Mouse (Mus musculus): Measurements from ENCODE around the gene Gap43. TPM values are rescaled to one million over a fixed set of nuclear protein-coding genes. Genes with fewer than 3 reads are reported as not detected.

The Gap43 gene
- total and polyA plus RNA-seq, 3 experiments, result not detected

DNA sequence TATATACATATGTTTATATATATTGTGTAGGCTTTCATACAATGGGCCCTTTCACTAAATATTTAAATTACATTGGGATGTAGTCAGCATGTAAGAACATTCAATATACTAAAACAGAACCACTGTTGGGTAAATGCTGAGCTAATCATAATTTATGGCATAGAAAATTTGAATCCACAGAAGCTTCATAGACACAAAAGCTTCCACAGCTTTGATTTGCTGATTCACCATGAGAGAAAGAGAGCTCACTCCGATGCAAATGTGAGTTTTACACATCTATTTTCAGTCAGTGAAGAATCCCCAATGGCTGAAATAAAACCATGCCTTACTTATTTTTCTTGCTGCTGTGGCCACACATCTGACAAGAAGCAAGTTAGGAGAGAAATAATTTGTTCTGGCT lies 69.2 kb downstream of the Gap43 start:
- dilution Hi-C loops (cut with MboI; ENCODE audit: extremely low pct_ligation_motif_present, extremely low pct_unique_long_range_greater_than_20kb, low sequenced_read_pairs) (no loop called here), in situ Hi-C loops (cut with MboI; ENCODE audit: low pct_ligation_motif_present, low pct_unique_long_range_greater_than_20kb, low sequenced_read_pairs) (no loop called here)
- Histone ChIP-seq H3K4me3 (replicated peaks in 1 of 3; ENCODE audit: low read depth in 2 of 3, low read length in 2 of 3, poor library complexity in 1 of 3) (no peak overlapping the region), H3K9me3 (replicated peaks; ENCODE audit: low read length) (no peaks in the 10 kb centered on the region), H3K9ac (ENCODE audit: insufficient read depth, low read depth) (no peak overlapping the region), H3K27ac (ENCODE audit: insufficient read depth, low read depth) (no peak overlapping the region), H3K79me2 (replicated peaks; ENCODE audit: control insufficient read depth, extremely low read depth, insufficient read depth, poor library complexity, severe bottlenecking) (no peaks in the 10 kb centered on the region), H3K27me3 (replicated peaks) (no peaks in the 10 kb centered on the region), H3K4me2 (ENCODE audit: insufficient read depth, low read depth, poor library complexity, severe bottlenecking) (no peak overlapping the region), H3K36me3 (replicated peaks in 1 of 2; ENCODE audit: control insufficient read depth in 1 of 2, insufficient read depth in 1 of 2, low read length in 1 of 2) (no peaks in the 10 kb centered on the region), H3K4me1 (ENCODE audit: control insufficient read depth in 1 of 2, insufficient read depth in 2 of 2) (peaks cover 0 to 5% of the 10 kb centered on the region in 2 experiments; a peak in 1 of 4 replicates)
- TF ChIP-seq MAZ (IDR thresholded peaks at IDR 0.05; ENCODE audit: low read depth, low read length) (no peak), MAFK (IDR thresholded peaks at IDR 0.05; ENCODE audit: insufficient replicate concordance, low read length) (peak; percentile 72)
- DNase-seq (ENCODE audit: extremely low read depth), result no peak

DNA sequence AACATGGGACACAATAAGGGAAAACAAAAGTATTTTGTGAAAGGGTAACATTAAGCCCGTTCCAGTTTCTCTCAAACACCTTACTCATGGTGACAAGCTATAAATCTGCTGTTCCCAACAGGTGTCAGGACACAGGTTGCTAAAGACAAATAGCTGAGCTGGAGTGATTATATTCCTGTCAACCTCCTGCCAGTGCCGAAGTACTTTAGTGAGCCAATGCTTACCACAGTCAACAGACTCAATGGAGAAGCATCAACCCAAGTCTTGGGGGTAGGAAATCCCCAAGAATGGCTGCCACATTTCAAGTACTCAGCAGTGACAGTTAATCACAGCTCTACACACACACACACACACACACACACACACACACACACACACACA lies 70.9 kb downstream of the Gap43 start:
- H3K4me3 ChIP-seq (replicated peaks in 1 of 3; ENCODE audit: low read depth in 2 of 3, low read length in 2 of 3, poor library complexity in 1 of 3), result no peak overlapping the region
- no peaks in the 10 kb centered on the region for H3K27me3 ChIP-seq (replicated peaks)
- H3K9me3 ChIP-seq (replicated peaks; ENCODE audit: low read length), result no peaks in the 10 kb centered on the region
- in situ Hi-C loops (cut with MboI; ENCODE audit: low pct_ligation_motif_present, low pct_unique_long_range_greater_than_20kb, low sequenced_read_pairs) (no loop called here), dilution Hi-C loops (cut with MboI; ENCODE audit: extremely low pct_ligation_motif_present, extremely low pct_unique_long_range_greater_than_20kb, low sequenced_read_pairs) (no loop called here)
- TF ChIP-seq SMC3 (IDR thresholded peaks at IDR 0.05; ENCODE audit: low read depth, low read length) (no peak), RAD21 (IDR thresholded peaks at IDR 0.05; ENCODE audit: low read depth, low read length) (no peak), TCF12 (IDR thresholded peaks at IDR 0.05; ENCODE audit: low read depth, low read length) (no peak), UBTF (IDR thresholded peaks at IDR 0.05; ENCODE audit: low read depth, low read length) (no peak), CHD1 (IDR thresholded peaks at IDR 0.05; ENCODE audit: low read depth, low read length) (no peak)
- peaks cover 0 to 10% of the 10 kb centered on the region in 2 experiments; a peak in 2 of 4 replicates for H3K4me1 ChIP-seq (ENCODE audit: control insufficient read depth in 1 of 2, insufficient read depth in 2 of 2)
- DNase-seq (ENCODE audit: extremely low read depth), result no peak
- H3K4me2 ChIP-seq (ENCODE audit: insufficient read depth, low read depth, poor library complexity, severe bottlenecking), result no peak overlapping the region
- no peaks in the 10 kb centered on the region for H3K36me3 ChIP-seq (replicated peaks in 1 of 2; ENCODE audit: control insufficient read depth in 1 of 2, insufficient read depth in 1 of 2, low read length in 1 of 2)
- no peaks in the 10 kb centered on the region for H3K79me2 ChIP-seq (replicated peaks; ENCODE audit: control insufficient read depth, extremely low read depth, insufficient read depth, poor library complexity, severe bottlenecking)
- no peak overlapping the region for H3K27ac ChIP-seq (ENCODE audit: insufficient read depth, low read depth)
- H3K9ac ChIP-seq (ENCODE audit: insufficient read depth, low read depth), result no peak overlapping the region

DNA sequence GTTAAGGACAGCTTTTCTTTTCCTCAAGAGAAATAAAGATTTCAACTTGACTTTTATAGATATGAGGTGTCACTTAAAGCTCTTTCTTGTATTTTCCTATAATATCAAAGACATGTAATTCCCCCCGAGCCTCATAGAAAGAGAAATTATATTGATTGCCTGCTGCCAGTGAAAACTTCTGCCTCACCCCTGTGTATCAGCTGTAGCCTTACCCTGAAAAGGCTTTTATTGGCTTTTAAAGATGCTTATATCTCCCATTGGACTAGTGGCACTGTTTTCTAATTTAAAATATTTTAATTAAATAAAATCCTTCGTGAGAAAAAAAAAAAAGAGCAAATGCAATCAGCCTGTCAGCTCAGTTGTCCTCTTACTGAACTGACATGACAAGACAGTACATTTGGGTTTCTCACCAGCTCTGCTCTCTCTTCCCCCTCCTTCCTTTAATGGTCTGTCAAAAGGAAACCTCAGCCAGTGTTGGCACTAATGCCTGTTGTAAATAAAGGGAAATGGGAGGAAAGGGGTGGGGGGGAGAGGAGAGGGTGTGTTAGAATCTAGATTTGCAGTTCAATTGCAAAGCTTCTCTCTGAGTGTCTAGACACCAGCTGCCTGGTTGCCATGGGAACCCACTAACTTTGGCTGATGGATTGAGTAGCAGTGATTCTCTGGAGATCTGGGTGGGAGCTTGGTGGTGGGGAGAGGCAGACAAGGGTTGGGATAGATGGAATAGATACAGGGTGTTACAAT lies 71.4 kb downstream of the Gap43 start:
- H3K27me3 ChIP-seq (replicated peaks), result no peaks in the 10 kb centered on the region
- no peaks in the 10 kb centered on the region for H3K36me3 ChIP-seq (replicated peaks in 1 of 2; ENCODE audit: control insufficient read depth in 1 of 2, insufficient read depth in 1 of 2, low read length in 1 of 2)
- in situ Hi-C loops (cut with MboI; ENCODE audit: low pct_ligation_motif_present, low pct_unique_long_range_greater_than_20kb, low sequenced_read_pairs), result no loop called here
- no peak for DNase-seq (ENCODE audit: extremely low read depth)
- dilution Hi-C loops (cut with MboI; ENCODE audit: extremely low pct_ligation_motif_present, extremely low pct_unique_long_range_greater_than_20kb, low sequenced_read_pairs), result no loop called here
- no peak overlapping the region for H3K4me2 ChIP-seq (ENCODE audit: insufficient read depth, low read depth, poor library complexity, severe bottlenecking)
- no peak overlapping the region for H3K9ac ChIP-seq (ENCODE audit: insufficient read depth, low read depth)
- TF ChIP-seq CHD2 (IDR thresholded peaks at IDR 0.05; ENCODE audit: low read length), result no peak
- TF ChIP-seq TCF12 (IDR thresholded peaks at IDR 0.05; ENCODE audit: low read depth, low read length), result no peak
- TF ChIP-seq MXI1 (IDR thresholded peaks at IDR 0.05; ENCODE audit: low read depth, low read length), result no peak
- TF ChIP-seq CTCF (conservative IDR thresholded peaks at IDR 0.05 in 1 of 2, IDR thresholded peaks at IDR 0.05 in 1 of 2; ENCODE audit: low read depth in 2 of 2, low read length in 2 of 2), result no peak
- no peak for TF ChIP-seq JUN (IDR thresholded peaks at IDR 0.05; ENCODE audit: insufficient read depth, low read depth, low read length)
- TF ChIP-seq NELFE (IDR thresholded peaks at IDR 0.05; ENCODE audit: low read depth, low read length), result no peak
- no peak for TF ChIP-seq TBP (conservative IDR thresholded peaks at IDR 0.05; ENCODE audit: low read depth, low read length)
- no peak for TF ChIP-seq RAD21 (IDR thresholded peaks at IDR 0.05; ENCODE audit: low read depth, low read length)
- no peak for TF ChIP-seq POLR2AphosphoS2 (IDR thresholded peaks at IDR 0.05; ENCODE audit: low read depth, low read length)
- no peak for TF ChIP-seq MAZ (IDR thresholded peaks at IDR 0.05; ENCODE audit: low read depth, low read length)
- TF ChIP-seq ETS1 (conservative IDR thresholded peaks at IDR 0.05; ENCODE audit: low read depth, low read length), result no peak
- TF ChIP-seq E2F4 (IDR thresholded peaks at IDR 0.05; ENCODE audit: insufficient replicate concordance, low read depth, low read length), result no peak
- no peak for TF ChIP-seq ZC3H11A (IDR thresholded peaks at IDR 0.05; ENCODE audit: low read depth, low read length)
- TF ChIP-seq JUND (conservative IDR thresholded peaks at IDR 0.05; ENCODE audit: low read depth, low read length), result no peak
- no peak for TF ChIP-seq ELF1 (IDR thresholded peaks at IDR 0.05; ENCODE audit: low read depth, low read length)
- no peak for TF ChIP-seq ZNF384 (IDR thresholded peaks at IDR 0.05; ENCODE audit: low read depth, low read length)
- no peak overlapping the region for H3K27ac ChIP-seq (ENCODE audit: insufficient read depth, low read depth)
- H3K9me3 ChIP-seq (replicated peaks; ENCODE audit: low read length), result no peaks in the 10 kb centered on the region
- no peaks in the 10 kb centered on the region for H3K79me2 ChIP-seq (replicated peaks; ENCODE audit: control insufficient read depth, extremely low read depth, insufficient read depth, poor library complexity, severe bottlenecking)
- H3K4me3 ChIP-seq (replicated peaks in 1 of 3; ENCODE audit: low read depth in 2 of 3, low read length in 2 of 3, poor library complexity in 1 of 3), result no peak overlapping the region
- peaks cover 0 to 10% of the 10 kb centered on the region in 2 experiments; a peak in 2 of 4 replicates for H3K4me1 ChIP-seq (ENCODE audit: control insufficient read depth in 1 of 2, insufficient read depth in 2 of 2)
